Mouse (Mus musculus) intestine, postnatal 0 days (tissue): ENCODE results near the gene Cngb1. TPM values are rescaled to one million over a fixed set of nuclear protein-coding genes. Genes with fewer than 3 reads are reported as not detected.

ENCODE experiments used
- ATAC-seq: fragments of 200-750 bp; cut with Nextera tagmentation; 2 replicates; pipeline ENCODE4 v1.8.0; 2017; ENCODE audit warnings: mild to moderate bottlenecking, moderate TSS enrichment, moderate library complexity
- H3K27ac ChIP-seq: fragments of 300-500 bp; sonication (generic); 2 replicates; pipeline ENCODE4 v1.5.1; 2014; ENCODE audit warnings: mild to moderate bottlenecking, low read depth, low read length, moderate library complexity
- H3K27me3 ChIP-seq: fragments of 300-500 bp; sonication (generic); replicated peaks from 2 replicates; pipeline ENCODE4 v1.6.1; 2014; ENCODE audit warnings: low read length, mixed read lengths; ENCODE audit not compliant: control insufficient read depth, insufficient read depth
- H3K36me3 ChIP-seq: fragments of 300-500 bp; sonication (generic); 2 replicates; pipeline ENCODE4 v1.6.1; 2014; ENCODE audit warnings: mild to moderate bottlenecking, moderate library complexity; ENCODE audit not compliant: control insufficient read depth, insufficient read depth
- H3K4me1 ChIP-seq: fragments of 300-500 bp; sonication (generic); replicated peaks from 2 replicates; pipeline ENCODE4 v1.6.1; 2014; ENCODE audit warnings: antibody characterized with exemption, low read length, mixed read lengths; ENCODE audit not compliant: control insufficient read depth, insufficient read depth
- H3K4me2 ChIP-seq: fragments of 300-500 bp; sonication (generic); replicated peaks from 2 replicates; pipeline ENCODE4 v1.6.1; 2014; ENCODE audit warnings: low read depth, mild to moderate bottlenecking, moderate library complexity
- H3K4me3 ChIP-seq: fragments of 300-500 bp; sonication (generic); 2 replicates; pipeline ENCODE4 v1.5.1; 2014; ENCODE audit warnings: low read depth, low read length
- H3K9ac ChIP-seq: fragments of 300-500 bp; sonication (generic); 2 replicates; pipeline ENCODE4 v1.6.1; 2014; ENCODE audit warnings: mild to moderate bottlenecking, low read depth, low read length
- H3K9me3 ChIP-seq: fragments of 300-500 bp; sonication (generic); 2 replicates; pipeline ENCODE4 v1.6.1; 2016; ENCODE audit warnings: mixed run types; ENCODE audit not compliant: control insufficient read depth
- CTCF ChIP-seq: sonication (generic); IDR thresholded peaks from 2 replicates; pipeline ENCODE4 v1.5.1; 2016; ENCODE audit warnings: low read depth, mild to moderate bottlenecking, control low read depth, antibody characterized with exemption, moderate library complexity
- WGBS: fragments of 180-500 bp; shearing (Covaris S2); extraction: QIAGEN DNeasy Blood & Tissue Kit; methylation state at CpG from one replicate; pipeline ENCODE4 v1.1.7; 2014; 5-methylcytosine and 5-hydroxymethylcytosine counted together
- polyA plus RNA-seq: library from polyadenylated mRNA; unstranded; fragments of >200 nt; fragmentation: Nextera tagmentation; extraction: Ambion mirVana; gene quantifications from 2 replicates; pipeline ENCODE4 v1.2.1, GENCODE M21; 2015

Gene Cngb1
- polyA plus RNA-seq, 1 experiment from 2014 or later, result 0.94 TPM

- Histone ChIP-seq H3K36me3 (peaks cover 49% of the 10 kb centered on the region), H3K27ac (no peak overlapping the region), H3K9me3 (no peaks in the 10 kb centered on the region), H3K9ac (no peak overlapping the region), H3K4me1 (0 out of 2 replicates have a peak, but pooled peaks cover 3% of the 10 kb centered on the region), H3K4me2 (no peak overlapping the region), H3K27me3 (no peaks in the 10 kb centered on the region), H3K4me3 (no peak overlapping the region)
- WGBS, result 92% methylated on average over 1 of the region's 1 CpGs
- no peak for ATAC-seq
- TF ChIP-seq CTCF, result no peak
Observed at GRCm38 (mm10) chr8:95335706-95336105, 29.3 kb upstream of the Cngb1 start.

GRCm38 (mm10) chr8:95332437-95333199 is 26.2 kb upstream of the Cngb1 start:
- no peaks in the 10 kb centered on the region for H3K9me3 ChIP-seq
- H3K4me2 ChIP-seq, result peak overlapping the region; percentile 84
- H3K9ac ChIP-seq, result peak overlapping the region; percentile 78
- 11% methylated on average over 21 of the region's 21 CpGs for WGBS
- peak; percentile 13; the same call in 1 of the 2 replicates for ATAC-seq
- 0 out of 2 replicates have a peak, but pooled peaks cover 8% of the 10 kb centered on the region for H3K4me1 ChIP-seq
- peak overlapping the region; percentile 96 for H3K27ac ChIP-seq
- peak overlapping the region; percentile 85 for H3K4me3 ChIP-seq
- no peak for TF ChIP-seq CTCF
- peaks cover 41% of the 10 kb centered on the region for H3K36me3 ChIP-seq
- no peaks in the 10 kb centered on the region for H3K27me3 ChIP-seq

GRCm38 (mm10) chr8:95331720-95332436 is 25.5 kb upstream of the Cngb1 start, which contains the start of the genes Zfp319 and Usb1:
Zfp319 (minus strand) TSS chr8:95331950.
Usb1 (plus strand) TSS chr8:95332284.
- Histone ChIP-seq H3K4me3 (peak within 1 kb of the TSS; percentile 85), H3K27me3 (no peaks in the 10 kb centered on the region), H3K4me2 (peak within 1 kb of the TSS; percentile 84), H3K9ac (peak within 1 kb of the TSS; percentile 78), H3K4me1 (0 out of 2 replicates have a peak, but pooled peaks cover 8% of the 10 kb centered on the region), H3K9me3 (no peaks in the 10 kb centered on the region), H3K36me3 (peaks cover 45% of the 10 kb centered on the region), H3K27ac (peak within 1 kb of the TSS; percentile 96)
- under 1% methylated on average over 68 of the region's 80 CpGs for WGBS
- peak; percentile 94 for ATAC-seq
- TF ChIP-seq CTCF, result peak; percentile 73

- under 1% methylated on average over 38 of the region's 38 CpGs for WGBS
- peak overlapping the region; percentile 78 for H3K9ac ChIP-seq
- H3K4me1 ChIP-seq, result 0 out of 2 replicates have a peak, but pooled peaks cover 8% of the 10 kb centered on the region
- peak overlapping the region; percentile 96 for H3K27ac ChIP-seq
- peak overlapping the region; percentile 85 for H3K4me3 ChIP-seq
- H3K27me3 ChIP-seq, result no peaks in the 10 kb centered on the region
- no peak for TF ChIP-seq CTCF
- no peaks in the 10 kb centered on the region for H3K9me3 ChIP-seq
- ATAC-seq, result peak; percentile 54
- H3K4me2 ChIP-seq, result peak overlapping the region; percentile 84
- peaks cover 48% of the 10 kb centered on the region for H3K36me3 ChIP-seq
Observed at GRCm38 (mm10) chr8:95331156-95331719, 24.9 kb upstream of the Cngb1 start.

GRCm38 (mm10) chr8:95330367-95330766 is 24.0 kb upstream of the Cngb1 start:
- H3K4me1 ChIP-seq, result 0 out of 2 replicates have a peak, but pooled peaks cover 8% of the 10 kb centered on the region
- TF ChIP-seq CTCF, result no peak
- 40% methylated on average over 1 of the region's 1 CpGs for WGBS

More at GRCm38 (mm10) chr8:95330367-95330766, 24.0 kb upstream of the Cngb1 start:
- Histone ChIP-seq H3K9ac (peak overlapping the region; percentile 78; the same call in 1 of the 2 replicates), H3K27me3 (no peaks in the 10 kb centered on the region), H3K27ac (no peak overlapping the region), H3K36me3 (peaks cover 55% of the 10 kb centered on the region), H3K4me2 (peak overlapping the region; percentile 84), H3K4me3 (peak overlapping the region; percentile 85), H3K9me3 (no peaks in the 10 kb centered on the region)
- no peak for ATAC-seq
